In genomic region chrX:92786814-92787213, GRCm38 (mm10) we compare ENCODE assay signal across 17 mouse cellular contexts.
"Had no signal": no experiment of that assay in that cellular context is flagged by ENCODE, and none has a peak within 500 bp of the region (broad histone marks: within the 10 kb centered on the region; RNA-seq: fewer than 3 reads in every experiment).

No protein-coding gene starts in this region.

- H3K9ac ChIP-seq: limb, embryonic 12.5 days; limb, embryonic 15.5 days; liver, embryonic 14.5 days; liver, postnatal 0 days; lung, embryonic 14.5 days; midbrain, embryonic 12.5 days had no signal

- DNase-seq: kidney, adult 2 months; kidney, postnatal 4 days; left cerebral cortex, postnatal 4 days; liver, postnatal 0 days; lung, embryonic 14.5 days; thymus, adult 18-20 months; thymus, postnatal 14 days; thymus, postnatal 4 days had no signal

- ATAC-seq: liver, postnatal 0 days; lung, postnatal 0 days; midbrain, embryonic 16.5 days had no signal

- H3K36me3 ChIP-seq: limb, embryonic 12.5 days; limb, embryonic 15.5 days; midbrain, embryonic 12.5 days had no signal

- H3K4me2 ChIP-seq: limb, embryonic 12.5 days; limb, embryonic 15.5 days; liver, embryonic 11.5 days; lung, embryonic 14.5 days; midbrain, embryonic 12.5 days had no signal

- H3K27me3 ChIP-seq: limb, embryonic 12.5 days; limb, embryonic 15.5 days; midbrain, embryonic 12.5 days had no signal

- H3K4me3 ChIP-seq: limb, embryonic 12.5 days; limb, embryonic 15.5 days; midbrain, embryonic 12.5 days had no signal

- H3K9me3 ChIP-seq: limb, embryonic 12.5 days; limb, embryonic 15.5 days; midbrain, embryonic 12.5 days had no signal

- H3K4me1 ChIP-seq: limb, embryonic 12.5 days; limb, embryonic 15.5 days; midbrain, embryonic 12.5 days had no signal

- H3K27ac ChIP-seq: kidney, postnatal 0 days; limb, embryonic 12.5 days; limb, embryonic 15.5 days; liver, embryonic 14.5 days; macrophage; midbrain, embryonic 12.5 days had no signal
